Mouse (Mus musculus): ENCODE data around the gene Ano3.

DNA sequence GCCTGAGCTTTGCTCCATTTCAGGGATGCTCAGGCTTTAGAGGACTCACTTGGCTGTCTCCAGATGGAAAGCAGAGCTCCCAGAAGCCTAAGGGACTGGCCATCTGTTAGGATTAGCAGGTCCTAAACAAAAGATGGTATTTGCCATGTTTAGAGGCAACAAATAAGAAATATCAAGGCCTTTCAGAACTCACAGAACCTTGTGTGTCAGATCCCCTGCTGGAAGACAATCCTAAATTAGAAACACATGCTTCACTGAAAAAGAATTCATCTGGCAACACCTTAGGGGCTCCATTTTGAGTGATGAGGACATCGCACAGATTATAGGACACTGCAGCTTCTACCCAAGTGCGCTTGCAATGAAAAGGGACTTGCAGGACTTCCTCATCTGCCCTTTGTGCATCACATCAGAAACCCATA, 35.1 kb upstream of the Ano3 start:
- TF ChIP-seq POLR2A (IDR thresholded peaks at IDR 0.05; ENCODE audit: extremely low read depth, insufficient read depth, low read length): no peak
- TF ChIP-seq CTCF (IDR thresholded peaks at IDR 0.05; ENCODE audit: extremely low read depth, insufficient read depth, low read length): no peak

Measured in cortical plate, adult 2 months (tissue).